Mouse (Mus musculus): Measurements from ENCODE around the gene Tead3.
"Not testable (repeated sequence)": the region's sequence is repeated elsewhere in the genome, so short reads cannot be mapped to it uniquely, and the experiment has no call there.

The Tead3 gene

GRCm38 (mm10) chr17:28360531-28361277 is 10.1 kb upstream of the Tead3 start:
- no peak for DNase-seq (ENCODE audit: low read depth)

GRCm38 (mm10) chr17:28358576-28359261 is 8.1 kb upstream of the Tead3 start:
- not testable (repeated sequence) for DNase-seq (ENCODE audit: low read depth)

DNA sequence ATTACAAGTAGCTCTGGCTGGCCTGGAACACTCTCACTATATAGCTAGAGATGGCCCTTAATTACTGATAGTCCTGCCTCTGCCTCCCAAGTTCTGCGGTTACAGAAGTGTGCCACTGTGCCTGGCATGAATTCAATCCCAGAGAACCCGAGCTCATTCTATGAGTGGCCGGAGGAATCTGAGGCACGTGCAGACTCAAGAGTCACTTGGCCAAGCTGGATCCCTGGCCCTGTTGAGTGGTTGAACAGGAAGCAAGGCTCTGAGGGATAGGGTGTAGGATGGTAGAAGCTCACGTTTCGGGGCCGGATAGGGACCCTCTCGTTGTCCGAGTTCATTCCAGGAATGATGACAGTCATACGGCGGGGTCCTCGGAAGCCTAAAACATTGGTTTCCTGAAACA is 5.3 kb upstream of the Tead3 start:
- no peak for DNase-seq (ENCODE audit: low read depth)

GRCm38 (mm10) chr17:28352018-28352417 is 1.4 kb upstream of the Tead3 start:
- DNase-seq (ENCODE audit: low read depth), result no peak

- no peak for DNase-seq (ENCODE audit: low read depth)
Measured at GRCm38 (mm10) chr17:28351353-28351890, 805 bp upstream of the Tead3 start.

- no peak for DNase-seq (ENCODE audit: low read depth)
Measured at GRCm38 (mm10) chr17:28349901-28350465, 634 bp downstream of the Tead3 start.

- DNase-seq (ENCODE audit: low read depth), result no peak
Measured at GRCm38 (mm10) chr17:28349264-28349880, 1.2 kb downstream of the Tead3 start.

GRCm38 (mm10) chr17:28348211-28348610 is 2.4 kb downstream of the Tead3 start:
- no peak for DNase-seq (ENCODE audit: low read depth)

DNA sequence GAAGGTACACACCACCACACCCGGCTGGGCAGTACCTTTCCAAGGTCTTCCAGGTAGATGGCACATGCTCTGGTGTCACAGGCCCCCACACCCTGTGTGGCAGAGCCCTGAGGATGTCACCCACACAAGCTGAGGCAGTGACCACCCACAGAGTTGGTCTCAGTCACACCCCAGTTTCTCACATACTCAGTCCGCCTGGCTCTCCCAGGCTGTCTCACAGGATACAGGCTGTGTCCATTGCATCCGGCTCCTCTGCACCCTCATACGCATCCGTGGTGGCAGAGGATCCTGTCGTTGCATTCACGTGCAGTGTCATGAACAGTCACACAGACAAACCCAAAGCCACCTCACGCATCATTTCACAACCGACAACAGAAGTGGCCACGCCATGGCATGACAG is 3.3 kb downstream of the Tead3 start:
- DNase-seq (ENCODE audit: low read depth), result no peak

DNA sequence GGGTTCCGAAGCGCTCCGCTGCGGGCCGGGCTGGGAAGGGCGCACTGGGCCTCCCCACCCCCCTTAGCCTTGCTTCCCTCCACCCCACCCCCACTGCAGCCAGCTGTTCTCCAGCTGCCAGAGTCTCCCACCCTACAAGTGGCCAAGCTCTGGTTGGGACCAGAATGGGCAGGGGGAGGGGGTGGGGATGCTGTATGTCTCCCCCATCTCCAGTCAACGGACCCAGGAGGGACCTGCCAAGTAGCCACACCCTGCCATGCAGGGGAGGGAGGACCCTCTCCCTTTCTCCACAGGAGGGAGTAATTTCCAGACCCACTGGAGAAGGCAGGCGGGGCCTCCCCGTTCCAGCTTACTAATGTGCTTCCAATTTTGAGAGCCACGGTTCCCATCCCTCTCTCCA is 4.7 kb downstream of the Tead3 start:
- DNase-seq (ENCODE audit: low read depth), result no peak

- no peak for DNase-seq (ENCODE audit: low read depth)
Measured at GRCm38 (mm10) chr17:28345271-28345721, 5.3 kb downstream of the Tead3 start.

- no peak for DNase-seq (ENCODE audit: low read depth)
Measured at GRCm38 (mm10) chr17:28344670-28345069, 5.9 kb downstream of the Tead3 start.

GRCm38 (mm10) chr17:28344050-28344607 is 6.5 kb downstream of the Tead3 start:
- no peak for DNase-seq (ENCODE audit: low read depth)

DNA sequence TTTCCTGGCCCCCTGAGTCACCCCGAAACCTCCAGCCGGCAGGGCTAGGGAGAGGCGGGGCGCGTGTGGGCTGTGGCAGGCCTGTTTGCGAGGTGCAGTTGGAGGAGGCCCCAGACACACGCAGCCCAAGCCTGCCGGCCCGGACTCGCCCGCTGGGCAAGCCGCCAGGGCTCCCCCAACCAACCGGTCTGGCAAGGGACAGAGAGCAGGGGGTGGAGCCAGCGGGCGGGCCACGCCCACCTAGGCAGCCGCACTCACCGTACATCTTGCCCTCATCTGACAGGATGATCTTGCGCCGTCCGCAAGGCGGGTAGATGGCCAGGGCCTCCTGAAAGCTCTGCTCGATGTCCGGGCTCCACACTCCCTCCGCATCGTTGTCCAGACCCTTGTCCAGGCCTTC is 9.5 kb downstream of the Tead3 start:
- DNase-seq (ENCODE audit: low read depth), result no peak

- no peak for DNase-seq (ENCODE audit: low read depth)
Measured at GRCm38 (mm10) chr17:28340578-28340977, 10.0 kb downstream of the Tead3 start.

DNA sequence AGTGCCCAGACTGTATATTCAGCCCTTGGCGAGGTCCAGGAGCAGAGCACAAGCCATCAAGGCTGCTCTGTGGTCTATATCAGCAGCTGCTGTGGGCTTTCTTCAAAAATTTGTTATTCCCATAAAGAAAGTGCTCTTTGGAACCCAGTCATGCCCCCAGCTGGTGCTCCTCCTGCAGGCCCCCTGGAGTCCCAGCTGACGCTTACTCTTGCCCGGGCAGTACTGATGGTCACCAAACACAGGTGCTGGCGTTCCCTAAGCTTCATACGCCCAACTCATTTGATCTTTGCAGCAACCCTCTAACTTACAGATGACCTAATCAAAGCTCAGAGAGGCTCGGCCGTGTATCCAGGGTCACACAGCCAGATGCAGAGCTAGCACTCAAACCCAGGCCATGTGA is 13.1 kb downstream of the Tead3 start:
- DNase-seq (ENCODE audit: low read depth), result no peak

- DNase-seq (ENCODE audit: low read depth), result no peak
Measured at GRCm38 (mm10) chr17:28335267-28335666, 15.3 kb downstream of the Tead3 start.

- DNase-seq (ENCODE audit: low read depth), result no peak
Measured at GRCm38 (mm10) chr17:28332915-28333546, 17.6 kb downstream of the Tead3 start.

DNA sequence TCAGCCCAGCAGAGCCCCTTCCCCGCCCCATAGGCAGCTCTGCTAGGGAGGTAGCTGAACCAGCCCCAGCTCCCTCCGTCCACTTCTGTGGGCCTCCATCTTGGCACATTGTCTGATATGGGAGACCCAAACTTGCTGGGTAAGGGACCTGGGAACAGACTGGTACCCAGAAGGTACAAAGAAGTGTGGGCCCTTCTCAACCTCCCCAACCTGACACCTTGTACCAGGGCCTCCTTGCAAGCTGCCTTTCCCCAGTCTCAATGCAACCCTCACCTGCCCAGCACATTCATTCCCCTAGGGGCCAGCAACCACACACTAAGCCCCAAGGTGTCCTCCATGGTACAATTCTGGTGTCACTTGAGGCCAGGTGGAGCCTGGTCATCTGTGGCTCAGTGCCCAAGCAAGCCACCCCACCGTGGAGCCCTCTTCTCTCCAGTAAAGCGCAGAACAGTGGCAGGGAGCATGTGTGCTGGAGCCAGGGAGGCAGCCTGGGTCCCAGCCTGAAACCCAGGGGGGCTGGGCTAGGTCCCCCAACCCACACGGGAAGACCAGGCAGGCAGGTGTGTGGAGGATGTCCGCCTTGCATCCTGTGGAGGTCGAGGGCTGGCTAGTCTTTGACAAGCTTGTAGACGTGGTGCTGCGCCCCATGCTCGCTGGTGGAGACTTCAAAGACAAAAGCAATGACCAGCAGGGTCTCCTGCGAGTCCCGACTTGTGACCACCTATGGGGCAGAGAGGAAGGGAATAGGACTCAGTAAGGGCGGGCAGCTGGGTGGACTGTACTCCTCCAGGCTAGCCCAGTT is 18.3 kb downstream of the Tead3 start:
- DNase-seq (ENCODE audit: low read depth), result no peak

DNA sequence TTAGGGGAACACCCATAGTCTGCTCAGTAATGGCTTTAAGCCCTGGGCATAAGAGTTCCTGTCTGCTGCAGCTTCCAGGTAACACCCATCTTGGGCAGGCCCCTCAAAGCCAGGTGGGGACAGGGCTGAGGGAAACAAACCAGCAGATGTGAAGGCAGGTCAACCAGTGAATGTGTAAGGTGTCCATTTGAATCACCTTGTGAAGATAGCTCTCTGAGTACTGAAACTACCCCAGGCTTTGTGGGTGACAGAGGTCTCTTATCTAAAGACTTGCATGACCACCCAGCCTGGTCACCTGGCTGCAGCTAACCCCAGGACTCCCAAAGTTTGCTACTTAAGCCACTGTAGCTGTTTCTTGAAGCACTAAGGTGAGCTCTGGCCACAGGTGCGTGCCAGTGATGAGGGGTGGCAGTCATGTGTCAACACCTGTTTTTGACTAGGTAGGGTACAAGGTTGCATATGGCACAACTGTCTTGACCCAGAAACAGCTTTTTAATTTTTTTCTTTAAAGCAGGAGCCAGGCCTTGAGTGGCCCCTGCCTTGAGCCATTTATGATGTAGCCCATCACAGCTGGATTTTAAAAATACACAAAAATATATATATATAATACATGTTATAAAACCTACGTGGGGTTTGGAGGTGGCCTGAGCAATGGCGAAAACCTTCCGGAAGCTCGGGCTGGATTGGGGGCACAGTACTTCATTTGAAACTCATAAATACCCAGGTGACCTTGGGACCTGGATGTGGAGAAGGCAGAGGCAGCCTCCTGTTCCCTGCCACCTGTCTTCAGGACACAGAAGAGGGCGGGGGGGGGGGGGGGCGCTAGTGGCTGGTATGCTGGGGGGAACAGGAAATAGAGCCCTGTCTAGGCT is 19.1 kb downstream of the Tead3 start:
- DNase-seq (ENCODE audit: low read depth), result no peak

All from c-Kit-positive CD71-positive TER-119-negative erythroid progenitor cells, embryonic 14.5 days (primary cell).